Mouse (Mus musculus) bone marrow, adult 2 months (tissue): ENCODE measurements around the gene Shisal1. TPM values are rescaled to one million over a fixed set of nuclear protein-coding genes. Genes with fewer than 3 reads are reported as not detected.

Source experiments
- H3K27ac ChIP-seq: fragments of 200-500 bp; 2 replicates; pipeline ENCODE4 v1.5.1; 2012; ENCODE audit warnings: low read depth, mild to moderate bottlenecking, control low read depth, inconsistent platforms, low read length; ENCODE audit not compliant: control insufficient read depth, poor library complexity, insufficient read depth
- H3K4me1 ChIP-seq: fragments of 200-500 bp; 2 replicates; pipeline ENCODE4 v1.6.1; 2011; ENCODE audit warnings: low read length; ENCODE audit not compliant: control insufficient read depth, insufficient read depth
- H3K4me3 ChIP-seq: fragments of 200-500 bp; replicated peaks from 2 replicates; pipeline ENCODE3; 2011; ENCODE audit warnings: mild to moderate bottlenecking, low read depth, low read length, control low read depth; ENCODE audit not compliant: control insufficient read depth
- CTCF ChIP-seq: fragments of 200-500 bp; IDR thresholded peaks from 2 replicates; pipeline ENCODE4 v1.5.1; 2011; ENCODE audit warnings: low read length, control low read depth; ENCODE audit not compliant: control insufficient read depth, insufficient read depth
- POLR2A ChIP-seq: fragments of 200-500 bp; IDR thresholded peaks from 2 replicates; pipeline ENCODE4 v1.6.1; 2011; ENCODE audit warnings: low read depth, mild to moderate bottlenecking, control low read depth, low read length, borderline replicate concordance; ENCODE audit not compliant: control insufficient read depth
- WGBS: fragments of 180-500 bp; shearing (Covaris S2); methylation state at CpG from one replicate; pipeline ENCODE4 v1.1.7; 2018; 5-methylcytosine and 5-hydroxymethylcytosine counted together
- polyA plus RNA-seq: library from polyadenylated mRNA; stranded (reverse); fragments of >200 nt; gene quantifications from 2 replicates; pipeline ENCODE4 v1.2.4, GENCODE M21; 2011; ENCODE audit warnings: low replicate concordance; ENCODE audit not compliant: missing spikeins, insufficient read depth, insufficient read length

The Shisal1 gene
- polyA plus RNA-seq, 1 experiment: 0.75 TPM

DNA sequence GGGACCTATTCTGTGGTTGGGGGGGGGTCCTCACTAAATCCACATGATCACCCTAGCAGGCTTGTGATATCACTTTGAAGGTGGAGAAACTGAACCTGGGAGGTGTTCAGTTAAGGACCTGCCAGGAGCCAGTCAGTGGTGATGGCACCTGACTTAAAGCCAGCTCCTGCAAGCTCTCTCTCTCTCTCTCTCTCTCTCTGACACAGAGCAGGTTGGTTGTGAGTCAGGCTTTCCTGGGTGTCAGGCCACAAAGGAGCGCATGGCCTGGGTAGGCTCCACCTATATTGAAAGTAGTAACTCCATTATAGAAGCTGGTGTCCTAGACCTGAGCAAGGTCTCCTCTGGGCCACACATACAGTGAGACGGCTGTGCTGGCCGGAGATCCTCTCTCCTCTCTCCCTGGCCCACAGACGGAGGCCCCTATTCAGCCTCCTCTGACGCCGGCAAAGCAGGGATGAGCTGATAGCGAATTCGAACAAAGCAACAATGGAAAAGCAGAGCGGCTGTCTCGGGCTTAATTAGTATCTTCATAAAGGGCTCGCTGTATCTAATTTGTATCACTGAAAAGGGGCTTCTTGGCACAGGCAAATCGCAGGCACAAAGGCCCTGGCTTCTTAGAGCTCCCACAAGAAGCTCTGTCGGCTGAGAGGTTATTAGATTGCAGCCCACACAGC lies 29.2 kb downstream of the Shisal1 start:
- 83% methylated on average over 13 of the region's 13 CpGs for WGBS
- H3K27ac ChIP-seq: no peak overlapping the region
- TF ChIP-seq POLR2A: no peak
- TF ChIP-seq CTCF: no peak
- H3K4me3 ChIP-seq: no peak overlapping the region
- peaks cover under 1% of the 10 kb centered on the region; the same call in 1 of the 2 replicates for H3K4me1 ChIP-seq

DNA sequence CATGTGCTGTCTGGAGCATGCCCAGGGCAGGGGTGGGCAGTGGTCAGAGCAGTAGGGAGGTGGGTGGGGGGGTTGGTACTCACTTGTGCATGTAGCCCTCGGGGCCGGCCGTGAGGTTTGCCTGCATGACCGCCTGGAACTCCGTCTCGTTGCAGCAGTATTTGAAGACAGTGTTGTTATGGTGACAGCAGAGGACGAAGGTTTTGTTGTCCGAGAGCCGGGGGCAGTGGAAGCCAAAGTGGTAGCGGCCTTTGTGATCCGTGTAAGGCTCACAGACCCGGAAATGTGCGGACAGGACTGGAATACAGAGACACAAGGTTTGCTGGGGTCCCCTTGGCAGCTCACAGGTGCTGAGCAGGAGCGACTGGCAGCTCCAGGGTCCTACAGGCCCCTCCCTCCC lies 29.9 kb downstream of the Shisal1 start:
- TF ChIP-seq POLR2A: no peak
- no peak for TF ChIP-seq CTCF
- Histone ChIP-seq H3K4me3 (no peak overlapping the region), H3K27ac (no peak overlapping the region), H3K4me1 (peaks cover 5% of the 10 kb centered on the region)
- 85% methylated on average over 14 of the region's 14 CpGs for WGBS

DNA sequence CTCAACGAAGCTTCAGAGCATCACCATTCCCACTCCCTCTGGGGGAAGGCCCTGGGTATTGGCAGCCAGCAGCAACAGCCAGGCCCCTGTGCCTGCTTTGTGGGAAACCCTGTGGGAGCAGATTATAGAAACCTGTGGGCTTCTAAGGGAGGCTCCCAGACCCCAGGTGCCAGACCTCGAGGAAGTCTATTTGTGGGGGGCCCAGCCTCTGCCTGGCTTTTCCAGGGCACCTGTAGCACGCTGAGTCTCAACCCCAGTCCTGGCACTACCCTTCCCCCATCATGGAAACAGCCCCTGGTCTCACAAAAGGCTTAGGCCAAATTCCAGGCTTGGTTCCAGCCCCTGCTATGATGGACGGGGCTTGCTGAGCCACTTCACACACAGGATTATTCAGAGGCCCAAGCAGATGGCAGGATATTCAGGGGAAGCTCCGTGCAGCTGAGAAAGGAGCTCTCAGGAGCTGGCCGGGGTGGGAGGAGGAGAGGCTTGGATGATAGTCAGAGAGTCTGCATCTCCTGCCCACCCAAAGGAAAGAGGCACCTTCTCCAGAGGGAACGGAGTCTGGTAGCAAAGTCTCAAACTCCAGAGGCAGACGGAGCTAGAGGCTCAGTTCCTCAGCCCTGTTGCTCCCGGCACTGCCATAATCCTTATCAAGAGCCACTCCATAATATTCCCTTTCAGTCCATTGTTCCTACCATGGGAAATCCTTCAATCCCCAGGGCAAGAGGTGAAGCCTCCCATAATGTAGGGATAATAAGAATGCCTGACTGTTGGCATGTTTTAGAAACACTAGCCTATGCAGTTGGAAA lies 32.7 kb downstream of the Shisal1 start:
- TF ChIP-seq POLR2A (no peak), CTCF (no peak)
- Histone ChIP-seq H3K4me1 (peaks cover 5% of the 10 kb centered on the region), H3K27ac (no peak overlapping the region), H3K4me3 (no peak overlapping the region)
- WGBS: 79% methylated on average over 9 of the region's 9 CpGs

DNA sequence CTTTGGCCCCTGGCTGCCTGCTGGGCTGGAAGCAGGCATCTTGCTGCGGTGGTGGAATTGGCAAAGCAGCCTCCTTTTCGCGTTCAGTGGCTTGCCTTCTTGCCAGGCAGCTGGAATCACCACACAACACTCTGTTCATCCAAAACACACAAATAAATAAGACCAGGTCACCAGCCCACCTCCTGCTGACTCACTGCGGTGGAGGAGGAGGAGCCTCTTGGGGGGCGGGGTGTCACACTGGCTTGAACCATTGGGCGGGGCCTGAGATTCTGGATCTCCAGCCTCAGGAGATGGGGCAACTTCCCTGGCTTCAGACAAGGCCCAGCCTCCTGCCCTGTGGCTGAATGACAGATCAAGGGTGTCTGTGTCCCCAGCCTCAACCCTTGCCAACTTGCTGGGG lies 34.5 kb downstream of the Shisal1 start:
- Histone ChIP-seq H3K4me3 (no peak overlapping the region), H3K4me1 (peaks cover 5% of the 10 kb centered on the region), H3K27ac (no peak overlapping the region)
- WGBS: 8% methylated on average over 6 of the region's 6 CpGs
- no peak for TF ChIP-seq POLR2A
- no peak for TF ChIP-seq CTCF

DNA sequence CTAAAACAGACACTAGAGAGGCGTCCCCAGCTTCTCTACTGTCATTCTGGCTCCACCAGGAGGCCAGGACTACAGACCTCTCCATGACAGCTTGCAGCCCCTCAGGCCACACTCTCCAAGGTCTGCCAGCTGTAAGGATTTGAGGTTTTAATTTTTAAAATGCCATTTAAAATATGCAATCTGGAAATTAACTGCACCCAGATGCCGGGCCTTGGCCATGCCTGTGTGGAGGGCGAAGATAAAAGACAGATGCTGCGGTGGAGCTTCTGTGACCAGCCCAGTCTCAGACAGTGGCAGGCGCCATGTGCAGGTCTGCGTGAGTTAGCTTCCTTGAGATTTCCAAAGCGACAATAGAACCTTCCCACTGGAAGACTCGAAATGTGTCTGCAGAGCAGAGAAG lies 36.8 kb downstream of the Shisal1 start:
- H3K4me3 ChIP-seq: no peak overlapping the region
- H3K27ac ChIP-seq: no peak overlapping the region
- 76% methylated on average over 8 of the region's 8 CpGs for WGBS
- peaks cover 5% of the 10 kb centered on the region for H3K4me1 ChIP-seq
- TF ChIP-seq CTCF: no peak
- TF ChIP-seq POLR2A: no peak

DNA sequence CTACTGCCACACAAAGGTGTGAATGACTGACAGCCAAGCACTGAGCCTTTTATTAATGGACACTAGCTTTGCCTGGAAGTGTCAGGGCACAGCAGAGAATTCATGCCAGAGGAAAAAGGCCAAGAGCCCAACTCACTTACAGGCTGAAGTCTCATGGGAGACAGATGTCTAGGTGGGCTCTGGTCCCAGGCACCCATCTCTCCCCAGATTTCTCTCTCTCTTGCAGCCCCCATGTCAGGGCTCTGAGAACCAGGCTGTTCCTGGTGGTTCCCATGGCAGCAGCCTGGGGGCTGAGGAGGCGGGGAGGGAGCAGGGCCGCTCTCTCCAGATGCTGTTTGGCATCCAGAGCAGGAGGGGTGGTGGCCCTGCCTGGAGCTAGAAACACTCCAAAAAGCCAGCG lies 38.3 kb downstream of the Shisal1 start:
- 77% methylated on average over 3 of the region's 3 CpGs for WGBS
- no peak overlapping the region for H3K4me3 ChIP-seq

DNA sequence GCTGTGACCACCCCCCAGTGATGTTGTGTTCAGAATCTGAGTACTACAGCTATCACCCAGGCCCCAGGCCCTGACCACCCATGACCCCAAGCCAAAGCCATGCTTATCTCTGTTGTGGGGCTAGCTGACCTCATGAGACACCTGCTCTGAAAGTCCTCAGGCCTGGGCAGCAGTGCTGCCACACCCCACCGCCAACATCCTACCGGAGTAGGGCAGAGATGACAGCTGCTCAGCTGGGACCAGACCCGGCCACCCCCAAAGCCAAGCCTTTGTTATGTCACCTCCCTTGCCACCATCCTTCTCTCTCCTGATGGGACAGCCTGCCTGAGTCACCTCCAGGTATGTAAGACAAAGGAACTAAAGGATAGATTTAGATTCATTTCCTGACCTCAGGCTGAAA lies 41.1 kb downstream of the Shisal1 start:
- H3K4me1 ChIP-seq: no peaks in the 10 kb centered on the region
- H3K27ac ChIP-seq: no peak overlapping the region
- WGBS: 84% methylated on average over 3 of the region's 3 CpGs
- no peak overlapping the region for H3K4me3 ChIP-seq
- no peak for TF ChIP-seq CTCF
- TF ChIP-seq POLR2A: no peak

More for the DNA sequence above, 38.3 kb downstream of the Shisal1 start:
- peaks cover 5% of the 10 kb centered on the region for H3K4me1 ChIP-seq
- H3K27ac ChIP-seq: no peak overlapping the region
- no peak for TF ChIP-seq CTCF
- no peak for TF ChIP-seq POLR2A

DNA sequence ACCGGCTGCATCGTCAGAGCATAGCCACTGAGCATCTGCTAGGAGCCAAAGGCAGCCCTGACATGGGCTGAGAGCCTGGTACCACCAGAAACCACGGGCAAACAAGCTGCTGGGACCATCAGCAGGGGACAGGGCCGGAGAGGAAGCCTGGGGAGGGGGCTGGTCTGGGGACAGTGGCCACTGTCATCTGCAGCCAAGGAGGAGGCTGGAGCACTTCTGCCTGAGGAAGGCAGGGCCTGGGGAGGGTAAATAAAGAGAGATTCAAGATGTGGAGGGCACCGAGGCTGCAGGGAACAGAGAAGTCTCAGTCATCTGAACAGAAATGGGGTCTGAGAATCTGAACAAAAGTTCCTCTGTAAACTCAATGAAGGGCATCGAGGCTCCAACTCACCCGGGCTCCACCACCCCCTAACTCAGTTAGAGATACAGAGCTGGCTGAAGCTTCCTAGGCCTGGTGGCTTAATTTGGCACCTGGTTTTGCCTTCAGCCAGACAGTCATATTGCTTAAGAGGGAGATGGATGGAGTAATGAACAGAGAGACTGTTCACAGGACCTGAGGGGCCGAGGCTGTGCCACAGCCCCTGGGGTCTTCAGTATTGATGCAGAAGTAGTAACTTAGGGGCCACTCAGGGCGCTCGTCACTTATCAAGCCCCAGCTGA lies 43.3 kb downstream of the Shisal1 start:
- no peak overlapping the region for H3K27ac ChIP-seq
- no peaks in the 10 kb centered on the region for H3K4me1 ChIP-seq
- TF ChIP-seq CTCF: no peak
- 69% methylated on average over 10 of the region's 10 CpGs for WGBS
- H3K4me3 ChIP-seq: no peak overlapping the region
